Mouse (Mus musculus): ENCODE data around the gene Hist1h2bf.
A peak's percentile ranks its signal among the peaks of the same experiment; 100 is the strongest.
"Not testable (repeated sequence)": the region's sequence is repeated elsewhere in the genome, so short reads cannot be mapped to it uniquely, and the experiment has no call there.

Gene Hist1h2bf

DNA sequence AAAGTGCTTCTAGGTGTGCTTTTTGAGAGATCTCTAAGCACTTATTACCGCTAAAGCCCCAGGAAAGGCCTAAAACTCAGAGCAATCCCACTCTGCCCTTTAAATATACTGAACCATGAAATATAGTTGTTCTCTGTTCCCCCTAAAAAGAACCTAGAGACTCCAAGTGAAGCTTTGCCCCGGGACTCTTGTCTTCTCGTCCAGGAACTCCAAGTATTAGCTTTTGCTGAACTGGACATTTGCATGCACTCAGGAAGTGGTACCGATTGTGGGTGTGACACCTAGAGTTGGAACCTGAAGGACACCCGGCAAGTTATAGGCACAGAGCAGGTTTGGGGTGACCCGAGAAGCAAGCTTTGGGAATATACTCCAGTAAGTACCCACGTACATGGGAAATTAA is 17.2 kb upstream of the Hist1h2bf start:
- DNase-seq (ENCODE audit: low spot score in 2 of 2), result no peak

DNA sequence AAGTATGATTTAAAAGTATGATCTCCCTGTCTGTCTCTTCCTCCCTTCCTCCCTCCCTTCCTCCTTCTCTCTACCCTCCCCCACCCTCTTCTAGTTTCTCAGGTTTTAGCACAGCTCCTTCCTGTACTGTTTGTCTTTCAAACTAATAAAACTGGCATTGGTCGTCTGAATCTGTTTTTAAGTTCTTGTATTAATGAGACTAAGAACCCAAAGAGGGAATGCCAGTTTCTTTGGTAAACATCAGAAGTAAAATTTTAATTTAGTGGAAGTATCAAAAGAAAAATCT is 12.9 kb upstream of the Hist1h2bf start:
- no peak for DNase-seq (ENCODE audit: low spot score in 2 of 2)

DNA sequence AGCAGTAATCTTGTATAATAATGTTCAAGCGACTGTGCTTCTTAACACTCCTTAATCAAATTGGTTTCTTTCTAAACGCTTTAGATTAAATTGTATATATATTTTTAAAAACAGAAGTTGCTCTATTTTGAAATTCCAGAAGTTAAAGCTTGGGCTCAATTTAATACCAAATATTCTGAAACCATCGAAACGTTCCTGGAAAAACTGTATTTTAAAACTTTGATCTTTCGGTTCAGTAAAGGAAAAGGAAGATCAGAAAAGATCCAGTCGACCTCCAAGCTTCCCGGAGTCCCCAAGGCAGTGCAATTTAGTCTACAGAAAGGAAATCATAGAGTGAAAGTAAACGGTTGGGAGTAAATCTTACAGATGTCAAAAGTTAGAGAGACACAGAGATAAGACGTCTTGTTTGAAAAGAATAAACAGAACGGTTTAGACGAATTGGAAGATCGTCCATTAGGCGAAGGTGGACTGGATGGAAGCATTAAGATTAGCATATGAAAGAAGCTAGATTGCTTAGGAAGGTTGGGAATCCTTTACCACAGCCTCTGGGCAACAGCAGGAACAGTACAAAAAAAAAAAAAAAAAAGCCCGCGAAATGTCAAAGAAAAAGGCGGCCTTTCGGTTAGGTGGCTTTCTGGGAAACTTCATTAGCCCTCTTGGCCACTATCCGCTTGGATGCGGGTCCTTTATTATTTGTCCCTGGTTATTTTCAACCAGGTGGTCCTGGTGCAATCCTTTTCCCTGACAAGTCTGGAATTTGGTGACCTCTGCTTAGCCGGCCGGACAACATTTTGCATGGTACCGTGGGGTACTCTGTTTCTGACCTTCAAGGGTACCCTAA is 12.3 kb upstream of the Hist1h2bf start:
- DNase-seq (ENCODE audit: low spot score in 2 of 2), result no peak

DNA sequence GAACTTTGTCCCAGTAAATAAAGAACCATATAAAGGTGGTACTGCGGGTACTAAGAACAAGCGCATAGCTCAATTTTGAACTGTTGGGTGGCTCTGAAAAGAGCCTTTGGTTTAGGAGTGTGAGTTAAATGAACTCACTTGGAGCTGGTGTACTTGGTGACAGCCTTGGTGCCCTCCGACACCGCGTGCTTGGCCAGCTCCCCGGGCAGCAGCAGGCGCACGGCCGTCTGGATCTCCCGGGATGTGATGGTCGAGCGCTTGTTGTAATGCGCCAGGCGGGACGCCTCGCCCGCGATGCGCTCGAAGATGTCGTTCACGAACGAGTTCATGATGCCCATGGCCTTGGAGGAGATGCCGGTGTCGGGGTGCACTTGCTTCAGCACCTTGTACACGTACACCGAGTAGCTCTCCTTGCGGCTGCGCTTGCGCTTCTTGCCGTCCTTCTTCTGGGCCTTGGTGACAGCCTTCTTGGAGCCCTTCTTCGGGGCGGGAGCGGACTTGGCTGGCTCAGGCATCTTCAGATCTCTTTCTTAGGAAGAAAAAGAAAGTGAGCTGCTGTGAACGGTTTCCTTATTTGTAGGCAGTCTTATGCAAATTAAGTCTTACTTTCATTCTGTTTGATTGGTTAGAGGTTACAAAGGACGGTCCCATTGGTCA is 11.6 kb upstream of the Hist1h2bf start:
- peak; percentile 42 to 66 for DNase-seq (ENCODE audit: low spot score in 2 of 2)

DNA sequence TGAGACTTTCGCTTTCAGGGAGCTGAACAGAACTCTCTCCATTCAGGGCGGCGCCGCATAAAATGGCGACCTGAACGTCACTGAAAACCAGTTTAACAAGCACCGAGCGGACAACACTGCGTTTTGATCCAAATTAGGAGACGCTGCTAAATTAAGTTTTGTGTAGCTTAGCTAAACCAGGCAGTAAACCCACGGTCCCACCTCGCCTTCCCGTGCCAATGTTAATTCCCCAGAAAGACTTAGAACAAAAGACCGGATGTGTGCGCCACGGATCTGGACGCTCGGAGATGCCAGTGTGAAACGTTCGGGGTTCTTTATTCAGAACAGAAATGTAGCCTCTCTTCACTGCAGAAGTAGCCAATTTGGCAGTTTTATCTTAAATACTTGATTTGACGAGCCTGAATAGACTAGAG is 11.0 kb upstream of the Hist1h2bf start:
- DNase-seq (ENCODE audit: low spot score in 2 of 2), result peak; percentile 66 to 69

DNA sequence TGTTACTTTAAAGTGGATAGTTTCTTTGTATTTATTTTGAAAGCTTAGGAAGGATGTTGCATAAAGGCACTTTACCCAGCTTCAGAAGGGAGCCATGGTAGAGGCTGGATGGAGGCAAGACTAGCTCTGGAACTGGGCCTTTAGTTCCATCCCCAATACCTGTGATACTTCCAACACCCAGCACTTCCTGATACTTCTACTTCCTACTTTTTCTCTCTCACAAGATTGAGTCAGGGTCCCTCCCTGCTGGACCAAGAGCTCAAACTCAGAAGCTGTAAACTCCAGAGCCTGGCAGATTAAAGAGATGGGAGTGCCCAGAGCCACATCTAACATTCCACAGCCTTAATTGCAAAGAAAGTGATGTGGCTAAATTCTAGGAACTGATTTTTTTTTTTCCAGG is 10.3 kb upstream of the Hist1h2bf start:
- no peak for DNase-seq (ENCODE audit: low spot score in 2 of 2)

DNA sequence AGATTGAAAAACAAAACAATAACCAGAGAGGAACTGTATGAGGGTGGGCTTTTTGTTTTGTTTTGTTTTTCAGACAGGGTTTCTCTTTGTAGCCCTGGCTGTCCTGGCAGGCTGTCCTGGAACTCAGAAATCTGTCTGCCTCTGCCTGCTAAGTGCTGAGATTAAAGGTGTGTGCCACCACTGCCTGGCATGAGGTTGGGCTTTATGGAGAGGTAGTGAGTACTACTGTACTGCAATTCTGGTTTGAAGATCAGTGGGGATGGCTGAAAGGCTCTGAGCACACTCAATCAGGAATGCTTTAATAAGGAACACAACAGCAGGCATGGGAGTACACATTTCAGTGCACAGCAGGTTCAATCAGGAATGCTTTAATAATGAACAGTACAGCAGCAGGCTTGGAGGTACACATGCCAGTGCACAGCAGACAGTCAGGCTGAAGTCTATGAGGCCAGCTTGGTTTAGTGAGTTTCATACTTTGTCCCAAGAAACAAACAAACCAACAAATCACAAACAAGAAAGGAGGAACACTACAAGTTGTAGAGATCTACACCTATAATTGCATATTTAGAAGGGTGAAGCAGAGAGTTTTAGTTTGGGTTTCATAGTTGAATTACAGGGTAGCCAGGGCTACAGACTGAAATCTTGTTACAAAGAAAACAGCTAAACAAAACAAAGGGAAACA is 9.5 kb upstream of the Hist1h2bf start:
- DNase-seq (ENCODE audit: low spot score in 2 of 2), result no peak

DNA sequence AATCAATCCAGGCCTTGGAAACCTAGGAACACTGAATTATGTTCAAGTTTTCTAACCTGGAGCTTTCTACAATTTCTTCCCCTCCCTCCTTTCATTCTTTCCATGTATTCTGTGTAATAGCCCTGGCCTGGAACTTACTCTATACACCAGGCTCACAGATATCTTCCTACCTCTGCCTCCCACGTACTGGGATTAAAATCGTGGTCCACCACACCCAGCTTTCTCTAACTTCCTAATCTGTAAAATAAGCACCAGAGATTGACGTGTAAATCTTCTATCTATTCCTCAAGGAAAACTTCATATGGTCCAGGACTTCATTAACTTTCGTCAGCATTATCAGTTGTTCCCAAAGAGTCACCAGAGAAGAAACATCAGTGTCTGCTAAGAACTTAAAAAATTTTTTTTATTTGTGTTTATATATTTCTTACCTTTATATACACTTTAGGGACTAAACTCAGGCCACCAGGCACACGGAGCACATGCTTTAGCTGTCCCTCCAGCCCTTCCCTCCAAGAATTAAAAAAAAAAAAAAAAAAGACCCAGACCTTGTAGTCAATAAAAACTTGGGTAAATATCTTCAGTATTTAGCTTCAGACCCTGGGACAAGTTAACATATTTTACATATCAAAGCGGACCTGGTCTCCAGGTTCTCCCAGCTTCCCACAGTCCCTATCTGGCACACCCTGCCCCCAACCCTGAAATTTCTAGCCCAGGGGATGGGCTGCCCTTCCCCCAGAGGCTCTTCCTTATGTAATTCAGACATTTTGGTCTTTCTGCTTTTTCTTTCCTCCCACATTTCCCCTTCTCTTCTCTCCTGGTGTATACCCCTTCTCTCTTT is 8.4 kb upstream of the Hist1h2bf start:
- no peak for DNase-seq (ENCODE audit: low spot score in 2 of 2)

DNA sequence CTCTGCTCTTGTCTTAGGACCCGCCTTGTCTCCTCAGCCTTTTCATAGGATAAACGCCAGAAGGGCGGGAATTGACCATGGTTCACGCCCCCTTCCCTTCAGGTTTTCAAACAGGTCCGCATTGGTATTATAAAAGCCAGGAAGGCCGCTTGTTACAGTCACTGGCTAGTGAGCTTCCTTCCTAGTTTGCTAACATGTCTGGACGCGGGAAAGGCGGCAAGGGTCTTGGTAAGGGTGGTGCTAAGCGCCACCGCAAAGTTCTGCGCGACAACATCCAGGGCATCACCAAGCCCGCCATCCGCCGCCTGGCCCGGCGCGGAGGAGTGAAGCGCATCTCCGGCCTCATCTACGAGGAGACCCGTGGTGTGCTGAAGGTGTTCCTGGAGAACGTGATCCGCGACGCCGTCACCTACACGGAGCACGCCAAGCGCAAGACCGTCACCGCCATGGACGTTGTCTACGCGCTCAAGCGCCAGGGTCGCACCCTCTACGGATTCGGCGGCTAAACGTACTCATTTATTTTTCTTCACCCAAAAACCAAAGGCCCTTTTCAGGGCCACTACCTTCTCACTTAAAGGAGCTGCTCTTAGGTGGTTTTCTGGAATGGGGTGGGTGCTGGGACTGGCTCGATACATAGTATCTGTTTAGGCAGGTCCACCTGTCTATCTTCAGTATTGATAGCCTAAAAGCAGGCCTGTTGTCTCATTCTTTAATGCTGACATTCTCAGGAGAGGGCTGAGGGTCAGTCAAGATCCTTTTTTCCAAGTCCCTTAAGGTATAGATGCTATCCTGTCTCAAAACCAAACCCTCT is 7.6 kb upstream of the Hist1h2bf start, which contains the start of gene Hist1h4d:
Gene Hist1h4d (plus strand): TSS at position 191 of the 811 bp plus-strand sequence.
- peak; percentile 95 to 96 for DNase-seq (ENCODE audit: low spot score in 2 of 2)

DNA sequence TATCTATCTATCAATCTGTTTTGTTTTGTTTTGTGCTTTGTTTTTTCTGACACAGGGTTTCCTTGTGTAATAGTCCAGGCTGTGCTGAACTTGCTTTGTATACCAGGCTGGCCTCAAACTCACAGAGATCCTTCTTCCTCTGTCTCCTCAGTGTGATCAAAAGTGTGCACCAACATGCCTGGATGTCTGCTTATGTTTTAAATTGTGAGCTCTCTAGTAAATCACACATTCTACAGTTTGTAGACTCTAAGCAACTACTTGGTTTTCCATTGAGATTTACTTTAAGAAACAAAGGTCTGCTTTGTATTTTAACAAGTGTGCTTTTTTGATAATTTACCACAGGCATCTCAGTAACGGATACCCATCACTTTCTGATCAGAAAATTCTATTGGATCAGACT is 3.8 kb upstream of the Hist1h2bf start:
- no peak for DNase-seq (ENCODE audit: low spot score in 2 of 2)

DNA sequence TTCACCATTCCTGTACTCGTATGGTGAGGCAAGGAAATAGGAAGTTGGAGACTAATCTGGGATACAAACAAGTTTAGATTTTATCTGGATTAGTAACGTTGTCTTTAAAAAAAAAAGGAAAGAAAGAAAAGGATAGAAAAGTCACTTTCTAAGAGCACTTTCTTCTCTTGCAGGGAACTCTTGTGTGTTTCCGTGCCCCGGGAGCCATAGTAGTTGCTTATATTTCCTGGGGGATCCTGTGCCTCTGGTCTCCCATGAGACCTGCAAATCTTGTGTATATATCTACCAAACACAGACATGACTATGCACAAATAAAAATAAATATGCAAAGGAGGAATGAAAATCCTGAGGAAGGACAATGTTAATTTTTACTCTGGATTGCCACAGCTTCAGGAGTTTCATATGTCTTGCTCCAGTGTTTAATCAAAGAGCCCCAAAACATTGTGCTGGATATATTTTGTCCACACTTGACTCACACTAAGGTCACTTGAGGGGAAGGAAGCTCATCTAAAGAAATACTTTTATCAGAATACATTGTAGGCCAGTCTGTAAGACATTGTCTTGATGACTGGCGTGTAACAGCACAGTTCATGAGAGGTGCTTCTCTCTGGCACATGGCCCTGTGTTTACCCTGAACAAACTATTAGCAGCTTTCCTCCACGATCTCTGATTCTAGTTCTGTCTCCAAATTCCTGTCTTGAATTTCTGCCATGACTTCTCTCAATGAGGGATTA is 3.1 kb upstream of the Hist1h2bf start:
- DNase-seq (ENCODE audit: low spot score in 2 of 2), result no peak

DNA sequence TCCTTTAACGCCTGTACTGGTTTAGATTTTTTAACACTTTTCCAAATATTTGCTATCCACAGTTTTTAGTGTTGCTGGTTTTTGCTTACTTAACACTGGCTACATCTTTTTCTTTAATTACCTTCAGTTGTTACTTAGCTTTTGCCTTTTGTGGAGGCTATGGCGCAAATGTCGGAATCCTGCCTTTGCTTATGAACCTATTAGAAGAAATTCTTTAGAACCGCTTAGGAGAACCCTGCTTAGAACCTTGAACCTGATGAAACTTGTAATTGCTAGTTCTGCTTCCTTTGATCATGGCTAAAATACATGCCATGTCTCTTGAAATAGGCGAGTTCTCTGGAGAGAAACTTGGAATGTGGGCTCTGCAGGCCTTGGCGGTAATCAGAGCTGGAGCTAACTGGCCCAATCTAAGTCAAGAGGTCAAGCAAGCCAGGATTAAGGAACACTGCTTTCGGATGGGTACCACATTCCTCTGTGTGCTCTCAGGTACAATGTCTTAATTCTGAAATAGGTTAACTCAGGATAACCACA is 2.4 kb upstream of the Hist1h2bf start:
- no peak for DNase-seq (ENCODE audit: low spot score in 2 of 2)

DNA sequence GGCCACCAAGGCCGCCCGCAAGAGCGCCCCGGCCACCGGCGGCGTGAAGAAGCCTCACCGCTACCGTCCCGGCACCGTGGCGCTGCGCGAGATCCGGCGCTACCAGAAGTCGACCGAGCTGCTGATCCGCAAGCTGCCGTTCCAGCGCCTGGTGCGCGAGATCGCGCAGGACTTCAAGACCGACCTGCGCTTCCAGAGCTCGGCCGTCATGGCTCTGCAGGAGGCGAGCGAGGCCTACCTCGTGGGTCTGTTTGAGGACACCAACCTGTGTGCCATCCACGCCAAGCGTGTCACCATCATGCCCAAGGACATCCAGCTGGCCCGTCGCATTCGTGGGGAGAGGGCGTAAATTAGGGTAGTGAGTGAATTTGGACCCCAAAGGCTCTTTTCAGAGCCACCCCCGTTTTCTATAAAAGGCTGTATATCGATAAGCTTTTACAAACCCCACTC is 1.9 kb upstream of the Hist1h2bf start:
- not testable (repeated sequence) for DNase-seq (ENCODE audit: low spot score in 2 of 2)

DNA sequence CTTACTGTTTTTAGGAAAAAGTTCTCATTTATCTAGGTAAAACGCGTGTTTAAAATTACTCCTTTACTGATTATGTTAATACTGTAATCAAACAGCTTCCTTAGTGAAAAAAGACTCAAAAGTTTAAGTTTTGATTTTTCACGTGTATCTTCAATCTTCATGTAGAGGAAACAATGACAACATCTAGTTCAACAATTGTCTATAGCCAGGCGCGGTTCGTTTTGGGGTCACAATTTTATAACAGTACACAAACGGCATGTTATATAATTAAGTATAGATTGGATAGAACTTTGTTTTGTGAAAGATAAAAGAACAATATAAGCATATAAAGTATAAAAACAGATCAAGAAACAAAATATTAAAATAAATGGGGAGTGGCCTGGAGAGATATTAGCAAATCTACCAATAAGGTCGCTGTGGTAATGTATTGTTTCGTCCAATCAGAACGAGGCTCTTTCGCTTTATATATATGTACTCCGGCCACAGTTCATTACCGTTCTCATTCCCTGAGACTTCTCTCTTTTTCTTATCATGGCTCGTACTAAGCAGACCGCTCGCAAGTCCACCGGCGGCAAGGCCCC is 1.4 kb upstream of the Hist1h2bf start, which contains the start of gene Hist1h3d:
Gene Hist1h3d (plus strand): TSS at position 493 of the 581 bp plus-strand sequence.
- DNase-seq (ENCODE audit: low spot score in 2 of 2), result peak in 1 of 2 experiments; percentile 25

DNA sequence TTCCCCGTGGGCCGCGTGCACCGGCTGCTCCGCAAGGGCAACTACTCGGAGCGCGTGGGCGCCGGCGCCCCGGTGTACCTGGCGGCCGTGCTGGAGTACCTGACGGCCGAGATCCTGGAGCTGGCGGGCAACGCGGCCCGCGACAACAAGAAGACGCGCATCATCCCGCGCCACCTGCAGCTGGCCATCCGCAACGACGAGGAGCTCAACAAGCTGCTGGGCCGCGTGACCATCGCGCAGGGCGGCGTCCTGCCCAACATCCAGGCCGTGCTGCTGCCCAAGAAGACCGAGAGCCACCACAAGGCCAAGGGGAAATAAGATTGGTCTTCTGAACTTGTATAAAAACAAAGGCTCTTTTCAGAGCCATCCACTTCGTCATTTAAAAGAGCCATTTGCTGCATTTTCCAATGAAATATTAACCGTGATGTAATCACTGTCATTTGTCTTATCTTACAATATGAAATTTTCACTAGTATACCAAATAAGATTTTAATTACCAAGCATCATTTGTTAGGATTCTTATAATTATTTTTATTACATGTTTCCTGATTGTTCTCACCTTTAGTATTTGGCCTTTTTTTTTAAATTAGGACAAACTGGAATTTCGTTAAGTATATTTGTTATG is 662 bp upstream of the Hist1h2bf start:
- DNase-seq (ENCODE audit: low spot score in 2 of 2), result not testable (repeated sequence)

DNA sequence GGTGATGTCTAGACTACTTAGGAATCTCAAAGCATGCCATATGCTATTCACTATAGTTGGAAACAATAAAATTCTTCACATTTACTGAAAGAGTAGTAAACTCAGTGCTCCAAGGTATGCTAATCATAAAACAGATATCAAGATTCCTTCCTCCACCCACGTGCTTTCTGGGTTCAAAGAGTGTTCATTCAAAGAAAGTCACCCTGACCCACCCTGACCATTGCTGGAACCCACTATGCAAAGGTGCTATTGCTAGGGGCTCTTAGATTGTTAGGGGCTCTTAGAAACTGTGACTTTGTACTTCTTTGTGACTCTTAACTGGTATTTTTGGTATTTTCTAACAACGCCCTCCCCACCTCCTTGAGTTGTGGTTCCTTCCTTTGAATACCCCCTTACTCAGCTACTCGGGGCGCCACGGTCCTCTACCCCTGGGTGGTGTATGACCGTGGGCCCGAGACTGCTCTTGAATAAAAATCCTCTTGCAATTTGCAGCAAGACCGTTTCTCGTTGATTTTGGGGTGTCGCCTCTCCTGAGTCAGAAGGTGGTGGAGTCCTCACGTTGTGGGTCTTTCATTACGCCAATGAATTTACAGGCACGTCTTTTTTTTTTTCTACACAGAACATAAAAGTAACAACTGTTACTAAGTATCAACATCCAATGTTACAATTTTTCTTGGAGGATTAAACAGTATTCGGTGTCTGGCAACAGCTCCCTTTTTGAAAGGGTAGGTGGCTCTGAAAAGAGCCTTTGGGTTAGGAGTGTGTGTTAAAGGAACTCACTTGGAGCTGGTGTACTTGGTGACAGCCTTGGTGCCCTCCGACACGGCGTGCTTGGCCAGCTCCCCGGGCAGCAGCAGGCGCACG is 730 bp downstream of the Hist1h2bf start:
- DNase-seq (ENCODE audit: low spot score in 2 of 2), result not testable (repeated sequence)

DNA sequence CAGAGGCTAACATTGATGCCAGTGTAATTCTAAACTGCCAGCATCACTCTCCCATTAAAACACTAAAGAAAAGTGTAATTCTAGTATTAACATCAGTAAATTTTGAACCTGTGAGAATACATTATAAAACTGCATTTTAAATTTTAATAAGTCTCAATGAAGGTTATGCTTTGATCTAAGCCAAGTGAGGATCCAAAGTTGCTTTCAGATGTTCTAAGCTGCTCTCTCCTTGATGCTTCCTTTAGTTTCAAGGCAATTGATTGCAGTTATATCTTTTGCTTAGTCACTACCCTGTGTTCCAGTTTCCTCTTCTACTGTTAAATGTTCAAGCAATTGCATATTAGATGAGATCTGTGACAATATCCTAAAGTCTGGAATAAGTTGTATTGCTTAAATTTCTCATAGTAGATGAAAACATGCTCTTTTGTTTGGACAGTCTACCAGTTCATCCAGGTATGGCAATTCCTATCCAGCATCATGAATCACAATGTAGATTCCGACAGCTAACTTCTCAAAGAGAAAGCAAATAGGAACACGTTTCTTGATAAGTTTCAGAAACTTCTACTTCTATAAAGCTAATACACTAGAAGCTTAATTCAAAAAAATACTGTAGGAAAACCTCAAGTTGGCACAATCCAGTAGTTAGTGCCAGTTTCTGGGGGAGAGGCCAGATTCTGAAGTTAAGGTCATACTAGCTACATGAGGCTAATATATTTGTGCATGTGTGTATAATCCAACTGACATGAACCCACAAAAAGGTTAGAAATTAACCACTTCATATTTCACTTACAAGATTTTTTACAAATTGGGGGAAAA is 1.6 kb downstream of the Hist1h2bf start:
- DNase-seq (ENCODE audit: low spot score in 2 of 2), result no peak

Measured in urinary bladder, adult 18-20 months (tissue).